Mouse (Mus musculus): ENCODE data around the gene 4921536K21Rik. TPM values are rescaled to one million over a fixed set of nuclear protein-coding genes. Genes with fewer than 3 reads are reported as not detected.
"Not testable (repeated sequence)": the region's sequence is repeated elsewhere in the genome, so short reads cannot be mapped to it uniquely, and the experiment has no call there.

The 4921536K21Rik gene
- polyA plus RNA-seq, 1 experiment from 2014 or later: 0.12 TPM

- WGBS: under 1% methylated on average over 65 of the region's 65 CpGs
- Histone ChIP-seq H3K36me3 (ENCODE audit: control insufficient read depth, insufficient read depth, low read length) (no peaks in the 10 kb centered on the region), H3K4me2 (replicated peaks; ENCODE audit: low read depth, low read length) (peak overlapping the region; percentile 71), H3K9me3 (ENCODE audit: control insufficient read depth, low read depth, low read length) (no peaks in the 10 kb centered on the region), H3K9ac (replicated peaks; ENCODE audit: low read depth, low read length) (peak overlapping the region; percentile 36; the same call in 1 of the 2 replicates), H3K27me3 (ENCODE audit: control insufficient read depth, insufficient read depth, low read length) (0 out of 2 replicates have a peak, but pooled peaks cover 4% of the 10 kb centered on the region), H3K4me1 (ENCODE audit: control insufficient read depth, insufficient read depth, low read length) (peaks cover 12% of the 10 kb centered on the region; the same call in 1 of the 2 replicates), H3K4me3 (ENCODE audit: low read depth, low read length) (peak overlapping the region; percentile 54), H3K27ac (ENCODE audit: low read length) (peak overlapping the region; percentile 0; the same call in 1 of the 2 replicates)
- peak; percentile 72 for ATAC-seq (ENCODE audit: insufficient number of reproducible peaks, insufficient read depth, low FRiP score, low read depth)
Measured at GRCm38 (mm10) chr11:3913316-3914108, 18.6 kb upstream of the 4921536K21Rik start.

GRCm38 (mm10) chr11:3912875-3913271, 18.0 kb upstream of the 4921536K21Rik start:
- Histone ChIP-seq H3K27ac (ENCODE audit: low read length) (no peak overlapping the region), H3K9ac (replicated peaks; ENCODE audit: low read depth, low read length) (no peak overlapping the region; the same call in 1 of the 2 replicates), H3K9me3 (ENCODE audit: control insufficient read depth, low read depth, low read length) (no peaks in the 10 kb centered on the region), H3K36me3 (ENCODE audit: control insufficient read depth, insufficient read depth, low read length) (no peaks in the 10 kb centered on the region), H3K27me3 (ENCODE audit: control insufficient read depth, insufficient read depth, low read length) (0 out of 2 replicates have a peak, but pooled peaks cover 4% of the 10 kb centered on the region), H3K4me1 (ENCODE audit: control insufficient read depth, insufficient read depth, low read length) (peaks cover 12% of the 10 kb centered on the region; the same call in 1 of the 2 replicates), H3K4me2 (replicated peaks; ENCODE audit: low read depth, low read length) (peak overlapping the region; percentile 71), H3K4me3 (ENCODE audit: low read depth, low read length) (peak overlapping the region; percentile 54)
- no peak for ATAC-seq (ENCODE audit: insufficient number of reproducible peaks, insufficient read depth, low FRiP score, low read depth)
- WGBS: 5% methylated on average over 15 of the region's 16 CpGs

- peaks cover 12% of the 10 kb centered on the region; the same call in 1 of the 2 replicates for H3K4me1 ChIP-seq (ENCODE audit: control insufficient read depth, insufficient read depth, low read length)
- H3K9ac ChIP-seq (replicated peaks; ENCODE audit: low read depth, low read length): no peak overlapping the region
- H3K4me3 ChIP-seq (ENCODE audit: low read depth, low read length): peak overlapping the region; percentile 54
- 0 out of 2 replicates have a peak, but pooled peaks cover 4% of the 10 kb centered on the region for H3K27me3 ChIP-seq (ENCODE audit: control insufficient read depth, insufficient read depth, low read length)
- no peaks in the 10 kb centered on the region for H3K9me3 ChIP-seq (ENCODE audit: control insufficient read depth, low read depth, low read length)
- no peak for ATAC-seq (ENCODE audit: insufficient number of reproducible peaks, insufficient read depth, low FRiP score, low read depth)
- H3K36me3 ChIP-seq (ENCODE audit: control insufficient read depth, insufficient read depth, low read length): no peaks in the 10 kb centered on the region
- 24% methylated on average over 19 of the region's 19 CpGs for WGBS
- peak overlapping the region; percentile 71 for H3K4me2 ChIP-seq (replicated peaks; ENCODE audit: low read depth, low read length)
- H3K27ac ChIP-seq (ENCODE audit: low read length): no peak overlapping the region
Measured at GRCm38 (mm10) chr11:3912100-3912874, 17.4 kb upstream of the 4921536K21Rik start.

GRCm38 (mm10) chr11:3911440-3911839, 16.5 kb upstream of the 4921536K21Rik start:
- H3K4me2 ChIP-seq (replicated peaks; ENCODE audit: low read depth, low read length); H3K27ac ChIP-seq (ENCODE audit: low read length); H3K9me3 ChIP-seq (ENCODE audit: control insufficient read depth, low read depth, low read length); H3K9ac ChIP-seq (replicated peaks; ENCODE audit: low read depth, low read length); H3K4me3 ChIP-seq (ENCODE audit: low read depth, low read length); H3K27me3 ChIP-seq (ENCODE audit: control insufficient read depth, insufficient read depth, low read length); ATAC-seq (ENCODE audit: insufficient number of reproducible peaks, insufficient read depth, low FRiP score, low read depth); H3K36me3 ChIP-seq (ENCODE audit: control insufficient read depth, insufficient read depth, low read length): not testable (repeated sequence)
- WGBS: 87% methylated on average over 6 of the region's 6 CpGs
- H3K4me1 ChIP-seq (ENCODE audit: control insufficient read depth, insufficient read depth, low read length): peaks cover 12% of the 10 kb centered on the region; the same call in 1 of the 2 replicates

GRCm38 (mm10) chr11:3910513-3911310, 15.8 kb upstream of the 4921536K21Rik start:
- ATAC-seq (ENCODE audit: insufficient number of reproducible peaks, insufficient read depth, low FRiP score, low read depth): no peak
- H3K36me3 ChIP-seq (ENCODE audit: control insufficient read depth, insufficient read depth, low read length): no peaks in the 10 kb centered on the region
- peaks cover 12% of the 10 kb centered on the region; the same call in 1 of the 2 replicates for H3K4me1 ChIP-seq (ENCODE audit: control insufficient read depth, insufficient read depth, low read length)
- H3K9ac ChIP-seq (replicated peaks; ENCODE audit: low read depth, low read length): no peak overlapping the region
- no peak overlapping the region for H3K4me3 ChIP-seq (ENCODE audit: low read depth, low read length)
- H3K9me3 ChIP-seq (ENCODE audit: control insufficient read depth, low read depth, low read length): no peaks in the 10 kb centered on the region
- H3K4me2 ChIP-seq (replicated peaks; ENCODE audit: low read depth, low read length): no peak overlapping the region
- H3K27ac ChIP-seq (ENCODE audit: low read length): no peak overlapping the region
- 69% methylated on average over 5 of the region's 5 CpGs for WGBS
- H3K27me3 ChIP-seq (ENCODE audit: control insufficient read depth, insufficient read depth, low read length): 0 out of 2 replicates have a peak, but pooled peaks cover 4% of the 10 kb centered on the region

- WGBS: 81% methylated on average over 4 of the region's 4 CpGs
- Histone ChIP-seq H3K36me3 (ENCODE audit: control insufficient read depth, insufficient read depth, low read length) (no peaks in the 10 kb centered on the region), H3K9me3 (ENCODE audit: control insufficient read depth, low read depth, low read length) (no peaks in the 10 kb centered on the region), H3K4me3 (ENCODE audit: low read depth, low read length) (no peak overlapping the region), H3K4me2 (replicated peaks; ENCODE audit: low read depth, low read length) (no peak overlapping the region), H3K4me1 (ENCODE audit: control insufficient read depth, insufficient read depth, low read length) (peaks cover 12% of the 10 kb centered on the region; the same call in 1 of the 2 replicates), H3K27me3 (ENCODE audit: control insufficient read depth, insufficient read depth, low read length) (0 out of 2 replicates have a peak, but pooled peaks cover 4% of the 10 kb centered on the region), H3K27ac (ENCODE audit: low read length) (no peak overlapping the region), H3K9ac (replicated peaks; ENCODE audit: low read depth, low read length) (no peak overlapping the region)
- no peak for ATAC-seq (ENCODE audit: insufficient number of reproducible peaks, insufficient read depth, low FRiP score, low read depth)
Measured at GRCm38 (mm10) chr11:3909236-3909635, 14.3 kb upstream of the 4921536K21Rik start.

GRCm38 (mm10) chr11:3905446-3905845, 10.5 kb upstream of the 4921536K21Rik start:
- H3K4me2 ChIP-seq (replicated peaks; ENCODE audit: low read depth, low read length): no peak overlapping the region
- H3K4me3 ChIP-seq (ENCODE audit: low read depth, low read length): no peak overlapping the region
- 94% methylated on average over 1 of the region's 1 CpGs for WGBS
- H3K9ac ChIP-seq (replicated peaks; ENCODE audit: low read depth, low read length): no peak overlapping the region
- no peaks in the 10 kb centered on the region for H3K27me3 ChIP-seq (ENCODE audit: control insufficient read depth, insufficient read depth, low read length)
- no peak for ATAC-seq (ENCODE audit: insufficient number of reproducible peaks, insufficient read depth, low FRiP score, low read depth)
- H3K4me1 ChIP-seq (ENCODE audit: control insufficient read depth, insufficient read depth, low read length): no peaks in the 10 kb centered on the region
- no peak overlapping the region for H3K27ac ChIP-seq (ENCODE audit: low read length)
- no peaks in the 10 kb centered on the region for H3K36me3 ChIP-seq (ENCODE audit: control insufficient read depth, insufficient read depth, low read length)
- H3K9me3 ChIP-seq (ENCODE audit: control insufficient read depth, low read depth, low read length): no peaks in the 10 kb centered on the region

GRCm38 (mm10) chr11:3904673-3905072, 9.8 kb upstream of the 4921536K21Rik start:
- ATAC-seq (ENCODE audit: insufficient number of reproducible peaks, insufficient read depth, low FRiP score, low read depth): no peak
- WGBS: 80% methylated on average over 6 of the region's 6 CpGs
- Histone ChIP-seq H3K36me3 (ENCODE audit: control insufficient read depth, insufficient read depth, low read length) (no peaks in the 10 kb centered on the region), H3K4me3 (ENCODE audit: low read depth, low read length) (no peak overlapping the region), H3K27ac (ENCODE audit: low read length) (no peak overlapping the region), H3K9me3 (ENCODE audit: control insufficient read depth, low read depth, low read length) (no peaks in the 10 kb centered on the region), H3K4me2 (replicated peaks; ENCODE audit: low read depth, low read length) (no peak overlapping the region), H3K4me1 (ENCODE audit: control insufficient read depth, insufficient read depth, low read length) (no peaks in the 10 kb centered on the region), H3K27me3 (ENCODE audit: control insufficient read depth, insufficient read depth, low read length) (no peaks in the 10 kb centered on the region), H3K9ac (replicated peaks; ENCODE audit: low read depth, low read length) (no peak overlapping the region)
